12 mouse cellular contexts compared by ENCODE assay signal in genomic region chr2:150569847-150570590, GRCm38 (mm10). TPM values are rescaled to one million over a fixed set of nuclear protein-coding genes. Genes with fewer than 3 reads are reported as not detected.
DNase-seq lines count a peak whose midpoint lies in the region; ATAC-seq and TF ChIP-seq lines count a peak whose summit lies in the region.
"Had no signal": no experiment of that assay in that cellular context is flagged by ENCODE, and none has a peak within 500 bp of the region (broad histone marks: within the 10 kb centered on the region; RNA-seq: fewer than 3 reads in every experiment).

TSS of gene Cst7 (plus strand) at chr2:150570415.

- WGBS in heart, embryonic 16.5 days, result 51% methylated on average over 11 of the region's 11 CpGs
- WGBS in liver, embryonic 15.5 days (ENCODE audit: insufficient replicate concordance), result 17% methylated on average over 11 of the region's 11 CpGs
- 11% methylated on average over 11 of the region's 11 CpGs for WGBS in thymus, adult 2 months

- H3K27me3 ChIP-seq in heart, embryonic 16.5 days (ENCODE audit: control insufficient read depth, insufficient read depth, low read length), result no peaks in the 10 kb centered on the region
- no peaks in the 10 kb centered on the region for H3K27me3 ChIP-seq in liver, embryonic 15.5 days
- H3K27me3 ChIP-seq in thymus, adult 2 months (ENCODE audit: control insufficient read depth, insufficient read depth, low read length), result no peaks in the 10 kb centered on the region
- H3K27me3 ChIP-seq: hindbrain, embryonic 13.5 days had no signal

- H3K4me3 ChIP-seq in heart, embryonic 16.5 days (ENCODE audit: low read length), result no peak within 1 kb of the TSS
- H3K4me3 ChIP-seq in liver, embryonic 15.5 days (replicated peaks), result no peak within 1 kb of the TSS
- H3K4me3 ChIP-seq in thymus, adult 2 months (ENCODE audit: control insufficient read depth, insufficient read depth, low read length), result no peak within 1 kb of the TSS
- H3K4me3 ChIP-seq: hindbrain, embryonic 13.5 days; myocyte had no signal

- H3K27ac ChIP-seq in heart, embryonic 16.5 days (ENCODE audit: low read length), result no peak within 1 kb of the TSS
- no peak within 1 kb of the TSS for H3K27ac ChIP-seq in liver, embryonic 15.5 days (replicated peaks)
- peak within 1 kb of the TSS; percentile 36; the same call in 1 of the 2 replicates for H3K27ac ChIP-seq in thymus, adult 2 months (ENCODE audit: control insufficient read depth, insufficient read depth, low read length)
- H3K27ac ChIP-seq: hindbrain, embryonic 13.5 days had no signal

- TF ChIP-seq POLR2A in thymus, adult 2 months (IDR thresholded peaks at IDR 0.05; ENCODE audit: control insufficient read depth, extremely low read depth, insufficient read depth, low read length, poor library complexity), result no peak

- ATAC-seq in heart, embryonic 16.5 days (replicated peaks; ENCODE audit: extremely low read depth, insufficient read depth, low FRiP score), result 0 out of 2 replicates have a peak, but pooled peaks have one; percentile 34
- ATAC-seq in activated CD4-positive, CD25-positive, alpha-beta regulatory T cell, adult 4 months, result peak; percentile 89
- ATAC-seq in liver, embryonic 15.5 days (ENCODE audit: insufficient read depth), result no peak

- H3K4me2 ChIP-seq in heart, embryonic 16.5 days (ENCODE audit: low read depth, low read length), result no peak within 1 kb of the TSS
- peak within 1 kb of the TSS; percentile 15; the same call in 1 of the 2 replicates for H3K4me2 ChIP-seq in liver, embryonic 15.5 days
- H3K4me2 ChIP-seq: hindbrain, embryonic 13.5 days had no signal

- no peaks in the 10 kb centered on the region for H3K4me1 ChIP-seq in heart, embryonic 16.5 days (ENCODE audit: control insufficient read depth, insufficient read depth, low read length)
- peaks cover 16% of the 10 kb centered on the region for H3K4me1 ChIP-seq in liver, embryonic 15.5 days (replicated peaks)
- H3K4me1 ChIP-seq in thymus, adult 2 months (replicated peaks; ENCODE audit: control insufficient read depth, insufficient read depth, low read length), result peaks cover 17% of the 10 kb centered on the region
- H3K4me1 ChIP-seq: hindbrain, embryonic 13.5 days had no signal

- H3K9me3 ChIP-seq in heart, embryonic 16.5 days (replicated peaks; ENCODE audit: control insufficient read depth, low read length), result no peaks in the 10 kb centered on the region
- H3K9me3 ChIP-seq in liver, embryonic 15.5 days (replicated peaks), result no peaks in the 10 kb centered on the region
- H3K9me3 ChIP-seq: hindbrain, embryonic 13.5 days had no signal

- no peak for DNase-seq in heart, adult 9 months (ENCODE audit: low spot score in 2 of 2)
- peak; percentile 52 for DNase-seq in thymus, adult 2 months
- no peak for DNase-seq in right cerebral cortex, adult 18-20 months
- DNase-seq in cerebellum, postnatal 10 days, result no peak
- no peak for DNase-seq in ovary, postnatal 36 days (ENCODE audit: low spot score)
- DNase-seq: gastrocnemius, postnatal 36 days; kidney, postnatal 10 days had no signal

- H3K36me3 ChIP-seq in heart, embryonic 16.5 days (ENCODE audit: control insufficient read depth, insufficient read depth), result no peaks in the 10 kb centered on the region
- no peaks in the 10 kb centered on the region for H3K36me3 ChIP-seq in liver, embryonic 15.5 days (replicated peaks)
- H3K36me3 ChIP-seq in thymus, adult 2 months (ENCODE audit: control insufficient read depth, insufficient read depth, low read length), result no peaks in the 10 kb centered on the region
- H3K36me3 ChIP-seq: hindbrain, embryonic 13.5 days had no signal

- no peak for TF ChIP-seq CTCF in thymus, adult 2 months (IDR thresholded peaks at IDR 0.05; ENCODE audit: borderline replicate concordance, control insufficient read depth, extremely low read depth, insufficient read depth, low read length, poor library complexity)

- H3K9ac ChIP-seq in heart, embryonic 16.5 days (ENCODE audit: low read length), result no peak within 1 kb of the TSS
- H3K9ac ChIP-seq in liver, embryonic 15.5 days, result no peak within 1 kb of the TSS
- H3K9ac ChIP-seq: hindbrain, embryonic 13.5 days had no signal

RNA-seq across cellular contexts. Expression of gene Cst7, which starts in this region (rescaled TPM):
- 1.1 and 2.1 TPM in 2 replicates for polyA plus RNA-seq in heart, embryonic 16.5 days (2015; fragmentation: Nextera tagmentation; extraction: Ambion mirVana)
- 100 to 1,000 TPM; 168 to 204 TPM for polyA plus RNA-seq in activated CD4-positive, CD25-positive, alpha-beta regulatory T cell, adult 4 months (2017; shearing (Covaris generic))
- polyA plus RNA-seq in liver, embryonic 15.5 days (2015; fragmentation: Nextera tagmentation; extraction: Ambion mirVana), result 8.0 and 9.3 TPM in 2 replicates
- polyA plus RNA-seq in thymus, adult 2 months (2012; rRNA removed), result 7.8 and 11.1 TPM in 2 replicates
- polyA plus RNA-seq: myocyte had no signal

Comparison
In these comparisons a context has a peak if more than half of its experiments do, and no peak if none do; other contexts are left out.
1. RNA of gene Cst7 (polyA plus RNA-seq): 168 to 204 TPM in activated CD4-positive, CD25-positive, alpha-beta regulatory T cell, adult 4 months; 7.8 to 11.1 TPM in thymus, adult 2 months, 8.0 to 9.3 TPM in liver, embryonic 15.5 days and 1.1 to 2.1 TPM in heart, embryonic 16.5 days; every median in the first group is over 10 times any median in the second.